Mouse (Mus musculus): ENCODE data around the gene Pih1h3b. TPM values are rescaled to one million over a fixed set of nuclear protein-coding genes. Genes with fewer than 3 reads are reported as not detected.

The Pih1h3b gene
- not detected in 2 replicates for polyA plus RNA-seq (2015; fragmentation: Nextera tagmentation; extraction: Ambion mirVana)

- Histone ChIP-seq H3K9me3 (peaks cover 7% of the 10 kb centered on the region), H3K4me1 (no peaks in the 10 kb centered on the region), H3K4me2 (replicated peaks) (peak within 1 kb of the TSS; percentile 58), H3K9ac (no peak within 1 kb of the TSS), H3K4me3 (peak within 1 kb of the TSS; percentile 41), H3K27me3 (peaks cover 44% of the 10 kb centered on the region), H3K27ac (no peak within 1 kb of the TSS), H3K36me3 (no peaks in the 10 kb centered on the region)
- WGBS, result 26% methylated on average over 64 of the region's 64 CpGs
- ATAC-seq (ENCODE audit: low FRiP score, low read depth), result peak; percentile 82
These were observed at the start of gene Pih1h3b, which contains the start of gene Nup62cl for GRCm38 (mm10) chrX:140062135-140062975. Gene Pih1h3b, plus strand, starts transcription at chrX:140062879. Gene Nup62cl, minus strand, starts transcription at chrX:140062712.

- H3K27ac ChIP-seq, result no peak overlapping the region
- H3K36me3 ChIP-seq, result no peaks in the 10 kb centered on the region
- peaks cover 51% of the 10 kb centered on the region for H3K27me3 ChIP-seq
- peaks cover 7% of the 10 kb centered on the region for H3K9me3 ChIP-seq
- peak overlapping the region; percentile 58 for H3K4me2 ChIP-seq (replicated peaks)
- ATAC-seq (ENCODE audit: low FRiP score, low read depth), result no peak
- H3K4me3 ChIP-seq, result peak overlapping the region; percentile 41
- no peak overlapping the region for H3K9ac ChIP-seq
- H3K4me1 ChIP-seq, result no peaks in the 10 kb centered on the region
- WGBS, result 18% methylated on average over 77 of the region's 90 CpGs
These were observed 1.5 kb upstream of the Pih1h3b start for GRCm38 (mm10) chrX:140060886-140061874.

GRCm38 (mm10) chrX:140082535-140082934, 19.9 kb downstream of the Pih1h3b start:
- H3K27ac ChIP-seq, result no peak overlapping the region
- no peaks in the 10 kb centered on the region for H3K4me1 ChIP-seq
- H3K4me2 ChIP-seq (replicated peaks), result no peak overlapping the region
- no peaks in the 10 kb centered on the region for H3K9me3 ChIP-seq
- 93% methylated on average over 2 of the region's 2 CpGs for WGBS
- ATAC-seq (ENCODE audit: low FRiP score, low read depth), result no peak
- peaks cover 7% of the 10 kb centered on the region; the same call in 1 of the 2 replicates for H3K27me3 ChIP-seq
- no peak overlapping the region for H3K4me3 ChIP-seq
- H3K36me3 ChIP-seq, result no peaks in the 10 kb centered on the region
- no peak overlapping the region for H3K9ac ChIP-seq

- Histone ChIP-seq H3K36me3 (no peaks in the 10 kb centered on the region), H3K4me1 (no peaks in the 10 kb centered on the region), H3K27me3 (peaks cover 14% of the 10 kb centered on the region; the same call in 1 of the 2 replicates), H3K4me2 (replicated peaks) (no peak overlapping the region), H3K9ac (no peak overlapping the region), H3K4me3 (no peak overlapping the region), H3K9me3 (no peaks in the 10 kb centered on the region), H3K27ac (no peak overlapping the region)
- WGBS, result 71% methylated on average over 2 of the region's 2 CpGs
- no peak for ATAC-seq (ENCODE audit: low FRiP score, low read depth)
These were observed 31.4 kb downstream of the Pih1h3b start for GRCm38 (mm10) chrX:140094066-140094465.

Other genes starting within 250 kb of the Pih1h3b start
- gene Morc4, start 191.2 kb upstream of the Pih1h3b start, polyA plus RNA-seq (2015; fragmentation: Nextera tagmentation; extraction: Ambion mirVana), result 17.9 and 20.7 TPM in 2 replicates
- gene Rbm41, start 64.3 kb upstream of the Pih1h3b start, polyA plus RNA-seq (2015; fragmentation: Nextera tagmentation; extraction: Ambion mirVana), result 4.9 and 6.7 TPM in 2 replicates
- gene Nup62cl, start 167 bp upstream of the Pih1h3b start, polyA plus RNA-seq (2015; fragmentation: Nextera tagmentation; extraction: Ambion mirVana), result 3.6 and 4.0 TPM in 2 replicates